Mouse (Mus musculus) embryonic stem cell, embryonic (primary cell): ENCODE results near the gene Fbxw11.

ENCODE experiments used
- CTCF ChIA-PET, 4 experiments: fragments of 300-600 bp in 2 of 4; fragments of 350-600 bp in 2 of 4; sonication (Branson Sonifier 250); formaldehyde crosslinking; loops; one replicate each; lab custom pipeline; 2022; ENCODE audit warnings: inconsistent platforms in 2 of 4; lab: Charles Lee
- POLR2A ChIA-PET, 4 experiments: fragments of 300-600 bp in 2 of 4; fragments of 350-600 bp in 2 of 4; sonication (Branson Sonifier 250); formaldehyde crosslinking; loops; one replicate each; lab custom pipeline; 2022; ENCODE audit warnings: antibody characterized with exemption in 4 of 4, inconsistent platforms in 1 of 4; lab: Charles Lee

Gene Fbxw11

DNA sequence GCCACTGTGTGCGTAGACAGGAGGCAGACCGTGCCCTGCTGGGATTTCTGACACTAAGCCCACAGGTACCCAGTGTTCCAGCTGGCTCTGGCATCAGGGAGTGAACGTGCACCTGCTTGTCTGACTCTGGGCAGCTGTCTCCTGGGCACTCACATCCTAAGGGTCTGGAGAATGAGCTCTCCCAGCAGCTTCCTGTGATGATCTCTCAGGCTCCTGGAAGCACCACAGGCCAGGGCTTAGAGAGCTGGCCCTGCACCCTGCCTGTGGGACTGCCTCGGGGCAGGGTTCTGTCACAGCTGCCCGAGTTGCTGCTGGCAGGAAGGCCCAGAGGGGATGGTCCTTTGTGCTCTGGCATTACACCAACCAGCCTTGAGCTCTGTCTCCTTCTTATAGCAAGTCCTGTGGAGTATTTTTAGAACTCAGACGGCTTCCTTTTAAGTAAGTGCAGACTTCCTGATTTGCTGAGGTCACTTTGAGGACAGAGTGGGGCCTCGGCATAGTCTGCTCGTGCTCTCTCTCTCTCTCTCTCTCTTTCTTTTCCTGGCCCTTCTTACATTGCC lies 23.2 kb upstream of the Fbxw11 start:
- POLR2A ChIA-PET = interaction anchor here in 3 of 4 experiments (0.5 to 4.7 kb wide), 8 partner anchors 12 to 531 kb away, joined by 3 to 17 read pairs (median 4); partner anchors contain the start of gene Fbxw11 (in 2 of the 3)
- CTCF ChIA-PET = interaction anchor here (0.5 to 6.1 kb wide), 9 partner anchors 10 to 1694 kb away, joined by 3 to 26 read pairs (median 3); no protein-coding TSS in a partner anchor

DNA sequence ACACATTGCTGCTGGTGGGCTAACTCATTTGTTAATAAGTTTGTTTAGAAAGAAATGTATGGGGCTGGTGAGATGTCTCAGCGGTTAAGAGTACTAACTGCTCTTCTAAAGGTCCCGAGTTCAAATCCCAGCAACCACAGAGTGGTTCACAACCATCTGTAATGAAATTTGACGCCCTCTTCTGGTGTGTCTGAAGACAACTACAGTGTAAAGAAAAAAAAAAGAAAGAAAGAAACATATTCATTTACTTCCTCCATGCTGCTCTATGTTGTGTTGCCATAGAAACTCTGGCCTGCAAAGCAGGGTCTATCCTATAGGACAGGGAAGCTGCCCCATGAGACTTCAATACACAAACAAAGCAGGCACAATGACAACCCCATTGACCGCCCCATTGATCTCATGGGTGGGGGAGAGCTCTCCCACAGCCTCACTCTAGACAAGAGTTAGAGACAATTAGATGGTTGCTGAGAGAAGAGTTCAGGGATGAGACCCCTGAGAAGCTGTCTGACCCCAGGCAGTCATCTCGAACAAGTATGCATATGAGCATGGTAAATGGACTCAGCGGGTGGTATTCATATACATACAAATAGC lies 22.6 kb upstream of the Fbxw11 start:
- ChIA-PET POLR2A (interaction anchor here in 3 of 4 experiments (0.5 to 4.7 kb wide), 6 partner anchors 12 to 531 kb away, joined by 3 to 17 read pairs (median 5); partner anchors contain the start of gene Fbxw11 (in 2 of the 3)), CTCF (interaction anchor here in 2 of 4 experiments (0.6 to 6.1 kb wide), 3 partner anchors 14 to 483 kb away, joined by 3 to 26 read pairs (median 3); no protein-coding TSS in a partner anchor)

DNA sequence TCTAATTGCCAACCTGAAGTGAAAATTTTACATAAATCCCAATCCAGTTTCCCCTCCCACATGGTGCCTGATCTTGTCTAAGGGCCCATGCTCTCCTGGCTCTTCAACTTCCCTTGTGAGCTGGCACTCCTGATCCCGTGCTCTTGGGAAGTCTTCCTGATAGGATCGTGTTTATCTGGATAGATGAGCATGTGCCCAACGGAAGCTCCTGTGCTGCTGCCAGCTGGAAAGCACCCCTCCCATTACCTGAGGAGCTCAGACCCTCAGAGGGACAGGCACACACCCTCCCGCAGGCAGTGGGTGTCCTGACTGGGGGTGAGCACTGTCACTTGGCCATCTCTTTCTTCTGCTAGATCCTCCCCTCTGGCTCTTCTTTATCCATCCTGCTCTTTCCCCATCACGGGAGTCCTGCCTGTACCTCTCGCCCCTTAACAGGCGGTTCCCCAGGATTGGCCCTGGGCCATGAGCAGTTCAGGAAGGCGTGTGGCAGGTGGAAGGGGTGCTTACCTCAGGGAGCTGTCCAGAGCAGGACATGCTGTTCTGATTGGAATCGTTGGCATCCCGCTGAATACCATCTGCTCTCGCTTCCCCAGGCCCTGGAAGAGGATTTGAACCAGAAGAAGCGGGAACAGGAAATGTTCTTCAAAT lies 20.6 kb upstream of the Fbxw11 start:
- ChIA-PET POLR2A (interaction anchor here in 3 of 4 experiments (0.6 to 4.7 kb wide), 8 partner anchors 8 to 914 kb away, joined by 3 to 17 read pairs (median 3); partner anchors contain the start of genes Fbxw11 (in 2 of the 3) and Stk10 (in 1 of the 3)), CTCF (interaction anchor here in 1 of 4 experiments (0.8 to 6.1 kb wide), 2 partner anchors 12 to 30 kb away, joined by 3 to 26 read pairs; no protein-coding TSS in a partner anchor)

DNA sequence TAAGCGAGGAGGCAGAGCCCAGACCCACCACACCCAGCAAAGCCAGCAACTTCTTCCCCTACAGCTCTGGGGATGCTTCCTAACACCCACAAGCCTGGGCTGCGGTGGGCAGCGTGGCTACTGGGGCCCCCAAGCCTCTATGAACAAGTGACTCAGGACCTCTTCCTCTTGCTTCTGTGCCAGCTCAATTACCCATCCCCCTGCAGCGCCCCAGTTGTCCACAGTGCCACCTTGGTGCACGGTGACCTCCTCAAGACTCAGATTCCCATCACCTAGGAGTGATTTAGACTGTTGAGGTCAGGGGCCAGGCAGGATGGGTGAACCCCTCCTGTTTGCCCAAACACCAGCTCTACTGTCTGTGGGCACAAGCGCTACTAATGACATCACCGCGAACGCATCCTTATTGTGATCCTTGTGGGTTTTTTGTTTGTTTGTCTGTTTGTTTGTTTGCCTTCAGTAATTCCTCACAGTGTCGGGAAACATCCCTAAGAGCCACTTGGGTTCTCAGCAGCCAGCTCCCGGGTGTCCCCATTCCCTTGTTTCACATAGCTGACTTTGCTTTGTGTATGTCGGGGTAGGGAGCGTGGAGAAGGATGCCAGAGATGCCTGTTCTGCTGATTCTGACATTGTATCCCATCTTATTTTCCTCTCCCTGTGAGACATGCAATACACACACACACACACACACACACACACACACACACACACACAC lies 19.9 kb upstream of the Fbxw11 start:
- CTCF ChIA-PET = interaction anchor here in 2 of 4 experiments (0.5 to 6.1 kb wide), 3 partner anchors 11 to 37 kb away, joined by 3 to 26 read pairs (median 3); no protein-coding TSS in a partner anchor
- POLR2A ChIA-PET = interaction anchor here in 3 of 4 experiments (0.6 to 1.5 kb wide), 7 partner anchors 9 to 913 kb away, joined by 3 to 4 read pairs (median 3); partner anchors contain the start of genes Fbxw11 (in 2 of the 3) and Stk10 (in 1 of the 3)

- ChIA-PET CTCF (no interaction called here), POLR2A (interaction anchor here in 2 of 4 experiments (0.6 to 1.5 kb wide), 4 partner anchors 10 to 157 kb away, joined by 3 to 4 read pairs (median 3); partner anchors contain the start of gene Fbxw11 (in 1 of the 2))
Observed at GRCm38 (mm10) chr11:32623236-32623635, 19.3 kb upstream of the Fbxw11 start.

GRCm38 (mm10) chr11:32623912-32624311 lies 18.6 kb upstream of the Fbxw11 start:
- POLR2A ChIA-PET = interaction anchor here in 1 of 4 experiments (0.9 kb wide), 1 partner anchor 10 kb away, joined by 3 read pairs; no protein-coding TSS in a partner anchor
- CTCF ChIA-PET = no interaction called here

DNA sequence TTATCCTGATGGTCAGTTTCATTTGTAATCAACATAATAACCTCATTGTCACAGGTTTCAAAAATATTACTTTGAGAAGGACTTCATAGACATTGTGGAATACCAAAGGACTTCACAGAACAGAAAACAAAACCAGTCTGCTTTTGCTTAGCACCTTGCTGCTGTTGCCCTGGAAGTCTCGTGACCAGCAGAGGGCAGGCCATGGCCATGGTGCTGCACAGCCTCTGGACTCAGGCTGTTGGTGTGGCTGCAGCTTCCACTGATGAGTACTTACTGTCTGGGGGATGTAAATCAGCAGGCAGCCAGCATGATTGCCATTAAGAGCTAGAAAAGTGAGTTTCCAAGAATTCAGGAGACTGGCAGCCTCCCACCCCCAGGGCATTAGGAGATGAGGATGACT lies 16.8 kb upstream of the Fbxw11 start:
- ChIA-PET CTCF (interaction anchor here in 2 of 4 experiments (1.1 to 1.3 kb wide), 3 partner anchors 21 to 143 kb away, joined by 3 read pairs; no protein-coding TSS in a partner anchor), POLR2A (interaction anchor here in 1 of 4 experiments (1.1 kb wide), 1 partner anchor 11 kb away, joined by 3 read pairs; no protein-coding TSS in a partner anchor)

- ChIA-PET CTCF (interaction anchor here in 2 of 4 experiments (1.1 to 1.3 kb wide), 3 partner anchors 22 to 142 kb away, joined by 3 read pairs; no protein-coding TSS in a partner anchor), POLR2A (interaction anchor here in 2 of 4 experiments (0.7 to 0.9 kb wide), 2 partner anchors 16 to 18 kb away, joined by 3 to 5 read pairs; partner anchors contain the start of gene Fbxw11 (in 1 of the 2))
Observed at GRCm38 (mm10) chr11:32626079-32626478, 16.4 kb upstream of the Fbxw11 start.

DNA sequence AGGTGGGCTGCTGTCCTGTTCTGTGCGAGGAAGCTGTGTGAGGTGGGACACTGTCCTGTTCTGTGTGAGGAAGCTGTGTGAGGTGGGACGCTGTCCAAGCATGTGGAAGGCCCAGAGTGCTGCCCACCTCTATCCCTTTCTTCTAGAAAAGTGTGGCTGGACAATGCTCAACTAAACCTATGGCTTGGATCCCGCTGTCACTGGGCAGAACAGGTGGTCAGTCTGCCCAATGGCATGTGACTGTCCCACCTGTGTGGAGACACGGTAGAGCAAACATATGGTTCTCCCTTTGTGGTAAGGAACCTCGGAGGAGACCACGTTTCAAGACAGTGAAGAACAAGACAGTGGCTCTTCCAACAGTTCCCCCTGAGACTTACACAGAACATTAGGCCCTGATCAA lies 14.6 kb upstream of the Fbxw11 start:
- POLR2A ChIA-PET = interaction anchor here in 2 of 4 experiments (1.1 to 1.6 kb wide), 2 partner anchors 14 to 15 kb away, joined by 3 to 5 read pairs; partner anchors contain the start of gene Fbxw11 (in 1 of the 2)

DNA sequence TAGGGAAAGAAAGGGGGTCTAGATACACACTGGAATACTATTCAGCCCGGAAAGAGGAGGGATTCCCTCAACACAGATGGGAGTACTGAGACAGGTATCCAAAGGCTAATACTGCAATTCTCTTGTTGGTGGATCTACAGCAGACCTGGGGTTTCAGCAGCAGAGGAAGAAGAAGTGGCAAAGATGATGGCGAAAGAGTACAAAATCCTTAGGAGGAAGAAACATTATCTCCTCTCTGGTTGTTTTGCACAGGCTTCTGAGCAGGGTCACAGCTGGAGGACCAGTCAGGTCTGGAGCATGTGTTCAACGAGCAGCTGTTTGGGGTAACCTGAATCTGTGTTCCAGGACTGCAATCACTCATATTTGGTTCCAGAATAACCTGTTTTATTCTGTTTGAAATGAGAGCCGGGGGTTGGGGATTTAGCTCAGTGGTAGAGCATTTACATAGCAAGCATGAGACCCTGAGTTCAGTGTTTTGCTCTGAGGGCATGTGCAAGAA lies 12.8 kb upstream of the Fbxw11 start:
- ChIA-PET CTCF (interaction anchor here in 2 of 4 experiments (0.6 to 0.9 kb wide), 3 partner anchors 11 to 26 kb away, joined by 3 to 7 read pairs (median 3); no protein-coding TSS in a partner anchor), POLR2A (interaction anchor here in 2 of 4 experiments (0.6 to 0.7 kb wide), 3 partner anchors 39 to 228 kb away, joined by 3 to 5 read pairs (median 3); no protein-coding TSS in a partner anchor)

More for the DNA sequence above, 14.6 kb upstream of the Fbxw11 start:
- CTCF ChIA-PET = no interaction called here

- POLR2A ChIA-PET = interaction anchor here in 2 of 4 experiments (0.8 to 1.0 kb wide), 2 partner anchors 10 to 13 kb away, joined by 3 read pairs; partner anchors contain the start of gene Fbxw11 (in 1 of the 2)
- CTCF ChIA-PET = interaction anchor here in 1 of 4 experiments (1.4 kb wide), 1 partner anchor 28 kb away, joined by 6 read pairs; no protein-coding TSS in a partner anchor
Observed at GRCm38 (mm10) chr11:32632671-32633070, 9.9 kb upstream of the Fbxw11 start.

- POLR2A ChIA-PET = interaction anchor here (0.5 to 2.1 kb wide), 7 partner anchors 9 to 347 kb away, joined by 3 to 12 read pairs (median 6); partner anchors contain the start of genes Fbxw11 (in 3 of the 4) and Hbq1b (in 1 of the 4)
- CTCF ChIA-PET = interaction anchor here (0.5 to 2.1 kb wide), 33 partner anchors 9 to 646 kb away, joined by 3 to 26 read pairs (median 3); partner anchors contain the start of genes Fbxw11 (in 2 of the 4), Hbq1a (in 1 of the 4) and Hbq1b (in 1 of the 4)
Observed at GRCm38 (mm10) chr11:32633542-32633941, 9.0 kb upstream of the Fbxw11 start.

- ChIA-PET POLR2A (interaction anchor here in 3 of 4 experiments (0.9 to 2.1 kb wide), 4 partner anchors 8 to 26 kb away, joined by 3 to 12 read pairs (median 8); partner anchors contain the start of gene Fbxw11 (in 3 of the 3)), CTCF (interaction anchor here (0.7 to 2.1 kb wide), 19 partner anchors 8 to 472 kb away, joined by 3 to 26 read pairs (median 4); partner anchors contain the start of genes Fbxw11 (in 1 of the 4), Hbq1a (in 1 of the 4) and Hbq1b (in 1 of the 4))
Observed at GRCm38 (mm10) chr11:32634143-32634542, 8.4 kb upstream of the Fbxw11 start.

- ChIA-PET POLR2A (interaction anchor here in 2 of 4 experiments (0.5 to 2.1 kb wide), 3 partner anchors 8 to 367 kb away, joined by 3 to 12 read pairs (median 5); partner anchors contain the start of gene Fbxw11 (in 1 of the 2)), CTCF (interaction anchor here in 1 of 4 experiments (1.7 to 2.1 kb wide), 2 partner anchors 15 to 19 kb away, joined by 6 to 26 read pairs; no protein-coding TSS in a partner anchor)
Observed at GRCm38 (mm10) chr11:32634842-32635241, 7.7 kb upstream of the Fbxw11 start.

- ChIA-PET CTCF (interaction anchor here in 1 of 4 experiments (0.6 to 0.7 kb wide), 2 partner anchors 16 to 84 kb away, joined by 3 to 7 read pairs; no protein-coding TSS in a partner anchor), POLR2A (interaction anchor here (0.6 to 0.8 kb wide), 8 partner anchors 11 to 328 kb away, joined by 3 to 13 read pairs (median 3); no protein-coding TSS in a partner anchor)
Observed at GRCm38 (mm10) chr11:32636275-32636674, 6.2 kb upstream of the Fbxw11 start.
